In genomic region chr16:22310649-22311048, GRCm38 (mm10) we compare ENCODE assay signal across 9 mouse cellular contexts. TPM values are rescaled to one million over a fixed set of nuclear protein-coding genes. Genes with fewer than 3 reads are reported as not detected.
A peak's percentile ranks its signal among the peaks of the same experiment; 100 is the strongest.
DNase-seq lines count a peak whose midpoint lies in the region; ATAC-seq and TF ChIP-seq lines count a peak whose summit lies in the region.
"Had no signal": no experiment of that assay in that cellular context is flagged by ENCODE, and none has a peak within 500 bp of the region (broad histone marks: within the 10 kb centered on the region; RNA-seq: fewer than 3 reads in every experiment).

No protein-coding gene starts in this region.

- TF ChIP-seq CTCF in heart, postnatal 0 days (IDR thresholded peaks at IDR 0.05; ENCODE audit: low read depth) = peak; percentile 77

- peak; percentile 33 for DNase-seq in heart, postnatal 0 days (ENCODE audit: low spot score)
- DNase-seq in heart, embryonic 10.5 days (ENCODE audit: low spot score) = no peak
- DNase-seq in 3T3-L1 (ENCODE audit: low read depth, low spot score) (peak; percentile 43), NIH3T3 (ENCODE audit: low read depth) (peak; percentile 66)
- peak; percentile 54 for DNase-seq in embryo, embryonic 11 days
- peak; percentile 42 to 53 for DNase-seq in left cerebral cortex, adult 18-20 months (ENCODE audit: low spot score in 2 of 2)
- peak; percentile 45 to 66 for DNase-seq in right cerebral cortex, adult 2 months (ENCODE audit: low spot score in 2 of 2)

- no peaks in the 10 kb centered on the region for H3K36me3 ChIP-seq in heart, postnatal 0 days (replicated peaks; ENCODE audit: control insufficient read depth, insufficient read depth, low read length)
- no peaks in the 10 kb centered on the region for H3K36me3 ChIP-seq in heart, embryonic 10.5 days
- H3K36me3 ChIP-seq: neural tube, embryonic 12.5 days had no signal

- H3K9ac ChIP-seq in heart, postnatal 0 days (replicated peaks; ENCODE audit: low read depth, low read length) = no peak overlapping the region
- H3K9ac ChIP-seq: neural tube, embryonic 12.5 days had no signal

- no peak for TF ChIP-seq EP300 in heart, postnatal 0 days (IDR thresholded peaks at IDR 0.05; ENCODE audit: low read depth)

- H3K4me2 ChIP-seq in heart, postnatal 0 days (ENCODE audit: low read depth, low read length) = no peak overlapping the region
- H3K4me2 ChIP-seq: neural tube, embryonic 12.5 days had no signal

- ATAC-seq in heart, postnatal 0 days (ENCODE audit: insufficient read depth, low read depth) = no peak
- no peak for ATAC-seq in megakaryocyte progenitor cell, adult 5-6 weeks (replicated peaks; ENCODE audit: poor library complexity)

- WGBS in heart, postnatal 0 days = 6% methylated on average over 1 of the region's 1 CpGs
- 19% methylated on average over 1 of the region's 1 CpGs for WGBS in heart, embryonic 10.5 days

- no peaks in the 10 kb centered on the region for H3K27me3 ChIP-seq in heart, postnatal 0 days (ENCODE audit: control insufficient read depth, insufficient read depth, low read length)
- H3K27me3 ChIP-seq in heart, embryonic 10.5 days (ENCODE audit: insufficient read depth, poor library complexity, severe bottlenecking) = no peaks in the 10 kb centered on the region
- H3K27me3 ChIP-seq: neural tube, embryonic 12.5 days had no signal

- no peak overlapping the region for H3K4me3 ChIP-seq in heart, postnatal 0 days (ENCODE audit: low read depth, low read length)
- no peak overlapping the region for H3K4me3 ChIP-seq in heart, embryonic 10.5 days
- H3K4me3 ChIP-seq: neural tube, embryonic 12.5 days had no signal

- no peaks in the 10 kb centered on the region for H3K4me1 ChIP-seq in heart, postnatal 0 days (ENCODE audit: control insufficient read depth, insufficient read depth)
- peaks cover 9% of the 10 kb centered on the region; the same call in 1 of the 2 replicates for H3K4me1 ChIP-seq in heart, embryonic 10.5 days
- H3K4me1 ChIP-seq: neural tube, embryonic 12.5 days had no signal

- no peaks in the 10 kb centered on the region for H3K9me3 ChIP-seq in heart, postnatal 0 days (replicated peaks; ENCODE audit: control insufficient read depth, low read length)
- no peaks in the 10 kb centered on the region for H3K9me3 ChIP-seq in heart, embryonic 10.5 days
- H3K9me3 ChIP-seq: neural tube, embryonic 12.5 days had no signal

- no peak overlapping the region for H3K27ac ChIP-seq in heart, postnatal 0 days (ENCODE audit: low read depth)
- H3K27ac ChIP-seq in heart, embryonic 10.5 days = no peak overlapping the region
- H3K27ac ChIP-seq: neural tube, embryonic 12.5 days had no signal

RNA-seq across cellular contexts. Expression of gene Tra2b, which starts 44.8 kb away (rescaled TPM):
- 56.7 and 97.9 TPM in 2 replicates for total RNA-seq in heart, postnatal 0 days (2014; rRNA removed; ENCODE audit: low replicate concordance)
- 123 and 125 TPM in 2 replicates for polyA plus RNA-seq in heart, postnatal 0 days (2015; fragmentation: Nextera tagmentation; extraction: Ambion mirVana)
- 288 and 375 TPM in 2 replicates for polyA plus RNA-seq in heart, embryonic 10.5 days (2016; fragmentation: Nextera tagmentation; extraction: Ambion mirVana)
- 10 to 100 TPM; 76.4 to 79.4 TPM for total RNA-seq in left cerebral cortex, adult 18-20 months (2021)
- total RNA-seq in megakaryocyte progenitor cell, adult 5-6 weeks (2015) = 354 and 364 TPM in 2 replicates
- total RNA-seq in megakaryocyte progenitor cell, adult 5-6 weeks (2017) = 493 and 597 TPM in 2 replicates
